Mouse (Mus musculus) fibroblast of lung, adult 2 months (primary cell): Measurements from ENCODE around the gene S100a6.
A peak's percentile ranks its signal among the peaks of the same experiment; 100 is the strongest.

Source experiments
- DNase-seq: peaks from one replicate; pipeline ENCODE4 v3.0.0-alpha.2; 2011; ENCODE audit warnings: low read depth

S100a6 gene

GRCm38 (mm10) chr3:90626266-90627021, 13.8 kb downstream of the S100a6 start:
- no peak for DNase-seq

GRCm38 (mm10) chr3:90627366-90627765, 14.7 kb downstream of the S100a6 start:
- DNase-seq = no peak

- DNase-seq = no peak
These were observed 15.1 kb downstream of the S100a6 start for GRCm38 (mm10) chr3:90627807-90628206.

GRCm38 (mm10) chr3:90629298-90629697, 16.6 kb downstream of the S100a6 start:
- no peak for DNase-seq

- DNase-seq = no peak
These were observed 19.3 kb downstream of the S100a6 start for GRCm38 (mm10) chr3:90631984-90632383.

GRCm38 (mm10) chr3:90638511-90639275, 26.0 kb downstream of the S100a6 start:
- no peak for DNase-seq

GRCm38 (mm10) chr3:90639511-90640154, 27.0 kb downstream of the S100a6 start:
- no peak for DNase-seq

- no peak for DNase-seq
These were observed 28.3 kb downstream of the S100a6 start for GRCm38 (mm10) chr3:90640981-90641380.

GRCm38 (mm10) chr3:90644220-90644619, 31.5 kb downstream of the S100a6 start:
- no peak for DNase-seq

- DNase-seq = no peak
These were observed 34.6 kb downstream of the S100a6 start for GRCm38 (mm10) chr3:90647291-90647690.

GRCm38 (mm10) chr3:90648981-90649380, 36.3 kb downstream of the S100a6 start:
- no peak for DNase-seq

- DNase-seq = no peak
These were observed 37.1 kb downstream of the S100a6 start for GRCm38 (mm10) chr3:90649832-90650231.

GRCm38 (mm10) chr3:90652878-90653508, 40.3 kb downstream of the S100a6 start:
- DNase-seq = peak; percentile 37

- no peak for DNase-seq
These were observed 41.0 kb downstream of the S100a6 start, which contains the start of gene S100a7a for GRCm38 (mm10) chr3:90653717-90654116. S100a7a (plus strand) TSS chr3:90654017.

GRCm38 (mm10) chr3:90657405-90657804, 44.7 kb downstream of the S100a6 start:
- DNase-seq = no peak

GRCm38 (mm10) chr3:90659364-90660044, 46.8 kb downstream of the S100a6 start:
- no peak for DNase-seq

GRCm38 (mm10) chr3:90664219-90664618, 51.5 kb downstream of the S100a6 start:
- no peak for DNase-seq

GRCm38 (mm10) chr3:90668846-90669245, 56.2 kb downstream of the S100a6 start, which contains the start of gene S100a8:
S100a8 (plus strand) TSS chr3:90668978.
- DNase-seq = no peak
